Mouse (Mus musculus) bone marrow macrophage, adult 2 months (primary cell): ENCODE data around the gene Gm1604a. TPM values are rescaled to one million over a fixed set of nuclear protein-coding genes. Genes with fewer than 3 reads are reported as not detected.
"Not testable (repeated sequence)": the region's sequence is repeated elsewhere in the genome, so short reads cannot be mapped to it uniquely, and the experiment has no call there.

ENCODE experiments used
- H3K27ac ChIP-seq: 2 replicates; pipeline ENCODE4 v1.5.1; 2012; ENCODE audit warnings: low read depth, low read length; ENCODE audit not compliant: insufficient read depth
- H3K4me1 ChIP-seq: 2 replicates; pipeline ENCODE4 v1.6.1; 2012; ENCODE audit warnings: low read length; ENCODE audit not compliant: control insufficient read depth, insufficient read depth
- H3K4me3 ChIP-seq: 2 replicates; pipeline ENCODE4 v1.5.1; 2012; ENCODE audit warnings: mild to moderate bottlenecking, low read length, moderate library complexity; ENCODE audit not compliant: insufficient read depth
- polyA plus RNA-seq: library from polyadenylated mRNA; stranded (reverse); fragments of >200 nt; gene quantifications from 2 replicates; pipeline ENCODE4 v1.2.4, GENCODE M21; 2012; ENCODE audit not compliant: missing spikeins, insufficient read depth, insufficient read length

Gm1604a gene
- polyA plus RNA-seq, 1 experiment: not detected

- H3K4me3 ChIP-seq, H3K27ac ChIP-seq, H3K4me1 ChIP-seq: not testable (repeated sequence)
These were observed 77.6 kb downstream of the Gm1604a start for GRCm38 (mm10) chr17:7102945-7103344.

- not testable (repeated sequence) for H3K27ac ChIP-seq, H3K4me1 ChIP-seq, H3K4me3 ChIP-seq
These were observed 86.3 kb downstream of the Gm1604a start for GRCm38 (mm10) chr17:7111658-7112057.

DNA sequence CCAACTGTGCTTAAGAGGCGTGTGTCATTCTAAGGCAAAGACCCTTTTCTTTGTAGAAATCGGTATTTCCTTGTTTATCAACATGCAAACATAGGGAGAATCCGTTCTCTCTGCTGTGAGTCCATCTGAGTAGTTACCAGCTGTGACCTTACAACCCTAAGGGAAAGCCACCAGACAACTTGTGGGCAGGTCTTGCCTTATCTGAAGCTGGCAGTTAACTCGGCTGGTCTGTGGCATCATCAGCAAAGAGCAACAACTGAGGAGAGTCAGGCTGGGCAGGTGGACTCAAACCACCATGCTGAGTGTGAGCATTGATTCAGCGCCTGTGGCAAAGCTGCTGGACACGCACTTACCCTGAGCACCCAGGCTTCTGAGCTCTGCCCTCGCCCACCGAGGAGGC is 90.9 kb downstream of the Gm1604a start:
- H3K27ac ChIP-seq, H3K4me1 ChIP-seq, H3K4me3 ChIP-seq: not testable (repeated sequence)

- H3K4me1 ChIP-seq, H3K4me3 ChIP-seq, H3K27ac ChIP-seq: not testable (repeated sequence)
These were observed 95.5 kb downstream of the Gm1604a start for GRCm38 (mm10) chr17:7120835-7121234.

DNA sequence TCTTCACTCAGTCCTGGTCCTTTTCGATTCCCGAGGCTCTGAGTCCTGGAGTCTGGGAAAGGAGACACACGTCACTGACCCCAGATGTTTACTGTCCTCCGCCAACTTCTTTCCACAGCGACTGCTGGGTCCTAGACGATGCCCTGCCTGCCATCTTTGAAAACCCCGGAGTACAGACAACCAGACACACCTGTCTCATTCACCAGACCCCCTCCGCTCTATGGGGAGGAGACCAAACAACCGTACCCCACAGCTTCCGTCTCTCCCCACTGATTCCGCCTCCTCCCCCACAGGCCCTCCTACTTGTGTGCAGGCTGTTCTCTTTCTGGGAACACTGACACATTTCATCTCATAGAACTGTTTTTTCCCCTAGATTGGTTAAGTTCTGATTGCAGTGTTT is 97.2 kb downstream of the Gm1604a start:
- H3K27ac ChIP-seq, H3K4me3 ChIP-seq, H3K4me1 ChIP-seq: not testable (repeated sequence)

DNA sequence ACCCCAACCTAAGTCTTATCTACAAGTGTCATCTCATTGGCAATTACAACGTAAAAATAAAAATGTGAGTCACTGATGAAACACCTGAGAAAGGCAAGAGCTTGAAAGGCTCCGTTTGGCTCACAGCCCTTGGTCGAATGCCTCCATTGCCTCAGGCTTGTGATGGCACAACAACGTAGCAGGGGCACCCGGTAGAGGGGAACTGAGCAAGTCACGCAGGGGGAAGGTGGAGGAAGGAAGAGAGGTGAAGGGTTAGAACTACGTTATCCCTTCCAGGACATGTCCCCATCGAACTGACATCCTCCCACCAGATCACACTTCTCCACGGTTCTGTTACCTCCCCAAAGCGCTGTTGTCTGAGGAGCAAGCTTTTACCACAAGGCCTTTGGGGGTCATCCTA is 101.1 kb downstream of the Gm1604a start:
- not testable (repeated sequence) for H3K27ac ChIP-seq, H3K4me1 ChIP-seq, H3K4me3 ChIP-seq

- not testable (repeated sequence) for H3K4me1 ChIP-seq, H3K4me3 ChIP-seq, H3K27ac ChIP-seq
These were observed 108.6 kb downstream of the Gm1604a start for GRCm38 (mm10) chr17:7134002-7134401.

DNA sequence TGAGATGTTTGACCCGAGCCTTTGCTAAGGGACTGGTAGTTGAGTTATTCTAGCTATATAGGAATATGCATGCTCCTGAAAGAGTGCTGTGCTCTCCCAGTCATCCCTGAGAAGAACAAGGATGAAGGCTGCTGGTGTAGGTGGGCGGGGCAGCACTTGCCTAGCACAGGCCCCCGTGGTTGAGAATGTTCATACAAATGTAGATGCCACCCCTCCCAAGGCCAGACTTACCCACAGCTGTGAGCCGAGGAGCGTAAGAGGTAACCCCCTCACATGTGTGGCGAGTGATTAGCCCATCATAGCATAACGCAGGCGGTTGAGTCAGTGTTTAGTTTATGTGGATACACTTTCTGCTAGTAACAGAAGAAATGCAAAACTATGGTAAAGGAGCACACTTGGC is 109.9 kb downstream of the Gm1604a start:
- H3K4me1 ChIP-seq, H3K4me3 ChIP-seq, H3K27ac ChIP-seq: not testable (repeated sequence)

Other genes with a start within 250 kb of the Gm1604a start
- gene Ezr, start 242.8 kb upstream of the Gm1604a start, polyA plus RNA-seq: 19.4 and 19.9 TPM in 2 replicates
- 30.2 and 38.5 TPM in 2 replicates for gene Rsph3b, start 76.9 kb upstream of the Gm1604a start, polyA plus RNA-seq
- gene Tagap1, start 64.4 kb upstream of the Gm1604a start, polyA plus RNA-seq: 12.8 and 18.6 TPM in 2 replicates
- gene Rnaset2b, start 54.9 kb upstream of the Gm1604a start, polyA plus RNA-seq: 414 and 421 TPM in 2 replicates
- not detected in 2 replicates for gene Gm49721, start 46.7 kb upstream of the Gm1604a start, polyA plus RNA-seq
- 3.3 and 4.0 TPM in 2 replicates for gene Rps6ka2, start 144.5 kb downstream of the Gm1604a start, polyA plus RNA-seq